Mouse (Mus musculus): Measurements from ENCODE around the gene Slk. TPM values are rescaled to one million over a fixed set of nuclear protein-coding genes. Genes with fewer than 3 reads are reported as not detected.

Slk gene
- polyA plus RNA-seq, 1 experiment from 2014 or later = 9.3 TPM

- Histone ChIP-seq H3K4me1 (peaks cover 5% of the 10 kb centered on the region), H3K4me2 (no peak overlapping the region), H3K27me3 (replicated peaks) (no peaks in the 10 kb centered on the region), H3K27ac (no peak overlapping the region), H3K36me3 (no peaks in the 10 kb centered on the region), H3K4me3 (no peak overlapping the region), H3K9ac (no peak overlapping the region), H3K9me3 (replicated peaks) (no peaks in the 10 kb centered on the region)
- 61% methylated on average over 3 of the region's 3 CpGs for WGBS (ENCODE audit: insufficient replicate concordance)
- ATAC-seq = no peak
Observed at GRCm38 (mm10) chr19:47573718-47574117, 5.8 kb upstream of the Slk start.

GRCm38 (mm10) chr19:47578581-47579224 lies 775 bp upstream of the Slk start:
- Histone ChIP-seq H3K4me1 (peaks cover 29% of the 10 kb centered on the region), H3K36me3 (no peaks in the 10 kb centered on the region), H3K4me3 (peak overlapping the region; percentile 89), H3K27ac (peak overlapping the region; percentile 95), H3K9ac (peak overlapping the region; percentile 95), H3K27me3 (replicated peaks) (no peaks in the 10 kb centered on the region), H3K9me3 (replicated peaks) (no peaks in the 10 kb centered on the region), H3K4me2 (peak overlapping the region; percentile 89)
- ATAC-seq = no peak
- 17% methylated on average over 13 of the region's 13 CpGs for WGBS (ENCODE audit: insufficient replicate concordance)

GRCm38 (mm10) chr19:47579788-47580631 lies 532 bp downstream of the Slk start:
- no peaks in the 10 kb centered on the region for H3K27me3 ChIP-seq (replicated peaks)
- H3K4me2 ChIP-seq = peak overlapping the region; percentile 89
- WGBS (ENCODE audit: insufficient replicate concordance) = under 1% methylated on average over 92 of the region's 96 CpGs
- peak; percentile 76 for ATAC-seq
- peak overlapping the region; percentile 89 for H3K4me3 ChIP-seq
- H3K4me1 ChIP-seq = peaks cover 32% of the 10 kb centered on the region
- no peaks in the 10 kb centered on the region for H3K9me3 ChIP-seq (replicated peaks)
- peak overlapping the region; percentile 95 for H3K27ac ChIP-seq
- H3K9ac ChIP-seq = peak overlapping the region; percentile 95
- H3K36me3 ChIP-seq = no peaks in the 10 kb centered on the region

- H3K27me3 ChIP-seq (replicated peaks) = no peaks in the 10 kb centered on the region
- ATAC-seq = no peak
- WGBS (ENCODE audit: insufficient replicate concordance) = 93% methylated on average over 1 of the region's 1 CpGs
- no peak overlapping the region for H3K4me2 ChIP-seq
- H3K36me3 ChIP-seq = no peaks in the 10 kb centered on the region
- H3K9me3 ChIP-seq (replicated peaks) = no peaks in the 10 kb centered on the region
- H3K4me3 ChIP-seq = no peak overlapping the region
- H3K4me1 ChIP-seq = peaks cover 42% of the 10 kb centered on the region
- H3K27ac ChIP-seq = no peak overlapping the region
- no peak overlapping the region for H3K9ac ChIP-seq
Observed at GRCm38 (mm10) chr19:47585772-47586171, 6.3 kb downstream of the Slk start.

- H3K4me3 ChIP-seq = no peak overlapping the region
- no peaks in the 10 kb centered on the region for H3K36me3 ChIP-seq
- no peak overlapping the region for H3K27ac ChIP-seq
- no peak overlapping the region for H3K4me2 ChIP-seq
- ATAC-seq = no peak
- WGBS (ENCODE audit: insufficient replicate concordance) = 89% methylated on average over 1 of the region's 1 CpGs
- peaks cover 30% of the 10 kb centered on the region for H3K4me1 ChIP-seq
- H3K9ac ChIP-seq = no peak overlapping the region
- no peaks in the 10 kb centered on the region for H3K27me3 ChIP-seq (replicated peaks)
- H3K9me3 ChIP-seq (replicated peaks) = no peaks in the 10 kb centered on the region
Observed at GRCm38 (mm10) chr19:47587009-47587408, 7.5 kb downstream of the Slk start.

GRCm38 (mm10) chr19:47608513-47608912 lies 29.0 kb downstream of the Slk start:
- H3K27ac ChIP-seq = no peak overlapping the region
- no peak for ATAC-seq
- H3K4me3 ChIP-seq = no peak overlapping the region
- no peak overlapping the region for H3K9ac ChIP-seq
- no peak overlapping the region for H3K4me2 ChIP-seq
- H3K9me3 ChIP-seq (replicated peaks) = no peaks in the 10 kb centered on the region
- H3K4me1 ChIP-seq = 0 out of 2 replicates have a peak, but pooled peaks cover 3% of the 10 kb centered on the region
- H3K36me3 ChIP-seq = peaks cover 30% of the 10 kb centered on the region
- H3K27me3 ChIP-seq (replicated peaks) = no peaks in the 10 kb centered on the region
- 56% methylated on average over 3 of the region's 3 CpGs for WGBS (ENCODE audit: insufficient replicate concordance)

GRCm38 (mm10) chr19:47613442-47613841 lies 34.0 kb downstream of the Slk start:
- Histone ChIP-seq H3K4me1 (no peaks in the 10 kb centered on the region), H3K9ac (no peak overlapping the region), H3K9me3 (replicated peaks) (no peaks in the 10 kb centered on the region), H3K27me3 (replicated peaks) (no peaks in the 10 kb centered on the region), H3K4me2 (no peak overlapping the region), H3K27ac (no peak overlapping the region), H3K36me3 (peaks cover 71% of the 10 kb centered on the region), H3K4me3 (no peak overlapping the region)
- no peak for ATAC-seq
- 62% methylated on average over 7 of the region's 7 CpGs for WGBS (ENCODE audit: insufficient replicate concordance)

GRCm38 (mm10) chr19:47621478-47621877 lies 42.0 kb downstream of the Slk start:
- no peaks in the 10 kb centered on the region for H3K9me3 ChIP-seq (replicated peaks)
- H3K4me1 ChIP-seq = no peaks in the 10 kb centered on the region
- WGBS (ENCODE audit: insufficient replicate concordance) = 86% methylated on average over 8 of the region's 8 CpGs
- H3K4me2 ChIP-seq = no peak overlapping the region
- no peak for ATAC-seq
- H3K27me3 ChIP-seq (replicated peaks) = no peaks in the 10 kb centered on the region
- no peak overlapping the region for H3K9ac ChIP-seq
- H3K4me3 ChIP-seq = no peak overlapping the region
- H3K36me3 ChIP-seq = peaks cover 92% of the 10 kb centered on the region
- no peak overlapping the region for H3K27ac ChIP-seq

- H3K27ac ChIP-seq = no peak overlapping the region
- 79% methylated on average over 10 of the region's 10 CpGs for WGBS (ENCODE audit: insufficient replicate concordance)
- H3K4me2 ChIP-seq = no peak overlapping the region
- no peak for ATAC-seq
- H3K4me3 ChIP-seq = no peak overlapping the region
- H3K4me1 ChIP-seq = no peaks in the 10 kb centered on the region
- H3K27me3 ChIP-seq (replicated peaks) = no peaks in the 10 kb centered on the region
- peaks cover 78% of the 10 kb centered on the region for H3K36me3 ChIP-seq
- no peak overlapping the region for H3K9ac ChIP-seq
- no peaks in the 10 kb centered on the region for H3K9me3 ChIP-seq (replicated peaks)
Observed at GRCm38 (mm10) chr19:47624940-47625711, 45.6 kb downstream of the Slk start.

- 91% methylated on average over 10 of the region's 10 CpGs for WGBS (ENCODE audit: insufficient replicate concordance)
- H3K36me3 ChIP-seq = peaks cover 66% of the 10 kb centered on the region
- no peak overlapping the region for H3K4me3 ChIP-seq
- no peaks in the 10 kb centered on the region for H3K4me1 ChIP-seq
- H3K9me3 ChIP-seq (replicated peaks) = no peaks in the 10 kb centered on the region
- H3K4me2 ChIP-seq = no peak overlapping the region
- H3K27ac ChIP-seq = no peak overlapping the region
- H3K9ac ChIP-seq = no peak overlapping the region
- ATAC-seq = no peak
- no peaks in the 10 kb centered on the region for H3K27me3 ChIP-seq (replicated peaks)
Observed at GRCm38 (mm10) chr19:47627450-47627849, 48.0 kb downstream of the Slk start.

GRCm38 (mm10) chr19:47629068-47629467 lies 49.6 kb downstream of the Slk start:
- 73% methylated on average over 5 of the region's 5 CpGs for WGBS (ENCODE audit: insufficient replicate concordance)
- no peak overlapping the region for H3K27ac ChIP-seq
- H3K36me3 ChIP-seq = peaks cover 55% of the 10 kb centered on the region
- H3K4me3 ChIP-seq = no peak overlapping the region
- H3K27me3 ChIP-seq (replicated peaks) = no peaks in the 10 kb centered on the region
- H3K4me1 ChIP-seq = no peaks in the 10 kb centered on the region
- no peak overlapping the region for H3K4me2 ChIP-seq
- no peak for ATAC-seq
- H3K9me3 ChIP-seq (replicated peaks) = no peaks in the 10 kb centered on the region
- H3K9ac ChIP-seq = no peak overlapping the region

GRCm38 (mm10) chr19:47630381-47630780 lies 50.9 kb downstream of the Slk start:
- WGBS (ENCODE audit: insufficient replicate concordance) = 78% methylated on average over 5 of the region's 5 CpGs
- Histone ChIP-seq H3K27me3 (replicated peaks) (no peaks in the 10 kb centered on the region), H3K4me2 (no peak overlapping the region), H3K9me3 (replicated peaks) (no peaks in the 10 kb centered on the region), H3K36me3 (peaks cover 47% of the 10 kb centered on the region), H3K4me1 (no peaks in the 10 kb centered on the region), H3K27ac (no peak overlapping the region), H3K9ac (no peak overlapping the region), H3K4me3 (no peak overlapping the region)
- ATAC-seq = no peak

Data from liver, embryonic 12.5 days (tissue).